Mouse (Mus musculus) CD4-positive naive resting alpha-beta T cell, adult 76 days (primary cell): Measurements from ENCODE around the gene Spem2. TPM values are rescaled to one million over a fixed set of nuclear protein-coding genes. Genes with fewer than 3 reads are reported as not detected.

Source experiments
- total RNA-seq: library from RNA; stranded (reverse); gene quantifications from one replicate; pipeline ENCODE4 v1.2.4, GENCODE M21; 2023

Gene Spem2
- total RNA-seq = not detected

DNA sequence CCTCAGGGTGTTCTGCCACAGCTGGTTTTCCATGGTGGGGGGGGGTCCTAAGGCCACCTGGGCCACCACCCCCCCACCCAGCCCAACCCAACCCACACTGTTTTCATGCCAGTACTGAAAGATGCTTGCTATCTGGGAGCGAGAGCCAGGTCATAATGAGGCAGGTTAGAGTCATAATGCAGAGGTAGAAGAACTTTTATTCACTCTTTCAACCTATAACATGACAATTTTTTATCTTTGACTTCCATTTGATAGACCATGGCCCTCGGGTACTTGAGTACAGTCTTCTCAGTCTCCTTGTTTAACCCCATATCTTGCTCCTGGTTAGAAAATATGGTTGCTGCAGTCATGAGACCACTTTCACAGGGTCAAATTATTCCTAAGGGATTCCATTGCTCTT, at the start of gene Spem2:
TSS of gene Spem2 (minus strand) at position 101 of the 400 bp plus-strand sequence.

DNA sequence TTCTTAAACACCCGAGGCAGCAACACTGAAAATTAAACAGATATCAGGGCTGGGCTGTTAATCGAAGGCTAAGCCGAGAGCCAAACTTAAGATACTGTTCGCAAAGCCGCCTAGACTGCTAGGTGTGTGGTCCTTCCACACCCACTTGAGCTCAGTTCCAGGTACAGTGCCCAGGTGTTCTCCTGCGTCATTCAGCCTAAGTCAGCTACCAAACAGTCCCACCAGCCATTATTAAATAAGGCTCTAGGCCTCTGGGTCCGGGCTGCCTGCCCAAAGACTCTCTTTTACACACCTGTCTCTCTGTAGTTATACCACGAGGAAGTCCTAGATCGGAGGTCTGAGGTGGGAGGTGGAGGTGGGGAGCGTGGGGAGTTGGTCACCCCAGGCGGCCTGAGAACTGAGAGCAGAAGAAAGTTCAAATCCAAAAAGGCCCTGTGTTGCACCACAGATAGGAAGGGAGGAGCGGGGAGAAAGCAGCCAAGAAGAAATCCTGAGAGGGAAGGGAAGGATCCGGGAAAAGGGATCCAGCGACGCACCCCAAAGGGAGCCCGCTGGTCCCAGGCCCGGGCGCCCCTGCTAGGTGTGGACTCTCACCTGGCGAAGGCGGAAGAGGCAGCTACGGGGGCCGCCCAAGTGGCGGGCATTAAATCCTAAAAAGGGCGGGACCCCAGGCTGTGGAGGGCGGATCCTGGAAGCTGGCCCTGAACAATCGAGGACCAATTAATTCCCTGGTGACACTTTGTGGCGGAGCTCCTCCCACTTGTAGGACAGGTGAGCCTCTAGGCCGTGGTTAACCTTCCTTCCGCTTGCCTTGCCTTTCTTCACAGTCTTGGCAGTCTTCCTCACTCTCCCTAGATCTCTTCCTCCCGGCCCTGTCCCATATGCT, 40.1 kb upstream of the Spem2 start, which contains the start of gene Tnk1:
TSS of gene Tnk1 (minus strand) at position 618 of the 886 bp plus-strand sequence.

DNA sequence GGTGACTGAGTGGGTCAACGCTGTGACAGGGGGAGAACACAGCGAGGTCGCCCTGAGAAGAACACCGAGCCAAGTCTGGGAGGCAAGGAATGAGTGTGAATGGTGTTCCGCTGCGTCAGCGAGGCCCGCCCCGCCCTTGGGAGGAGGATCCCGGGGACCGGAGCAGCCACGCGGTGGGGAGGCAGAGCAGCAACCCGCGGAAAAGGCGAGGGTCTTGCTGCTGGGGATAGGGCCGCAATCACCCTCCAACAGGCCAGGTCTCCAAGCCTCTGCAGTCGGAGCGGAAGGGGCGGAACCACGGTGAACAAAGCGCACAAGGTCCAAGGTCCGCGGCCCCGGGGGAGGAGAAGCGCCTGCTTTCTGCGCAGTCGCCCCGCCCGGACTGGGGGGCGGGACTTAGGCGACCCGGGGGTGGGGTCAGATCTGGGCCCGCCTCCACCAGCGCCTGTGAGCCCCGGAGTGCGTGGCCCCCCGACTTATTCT, 28.0 kb upstream of the Spem2 start, which contains the start of gene Plscr3:
TSS of gene Plscr3 (plus strand) at position 179 of the 483 bp plus-strand sequence.

DNA sequence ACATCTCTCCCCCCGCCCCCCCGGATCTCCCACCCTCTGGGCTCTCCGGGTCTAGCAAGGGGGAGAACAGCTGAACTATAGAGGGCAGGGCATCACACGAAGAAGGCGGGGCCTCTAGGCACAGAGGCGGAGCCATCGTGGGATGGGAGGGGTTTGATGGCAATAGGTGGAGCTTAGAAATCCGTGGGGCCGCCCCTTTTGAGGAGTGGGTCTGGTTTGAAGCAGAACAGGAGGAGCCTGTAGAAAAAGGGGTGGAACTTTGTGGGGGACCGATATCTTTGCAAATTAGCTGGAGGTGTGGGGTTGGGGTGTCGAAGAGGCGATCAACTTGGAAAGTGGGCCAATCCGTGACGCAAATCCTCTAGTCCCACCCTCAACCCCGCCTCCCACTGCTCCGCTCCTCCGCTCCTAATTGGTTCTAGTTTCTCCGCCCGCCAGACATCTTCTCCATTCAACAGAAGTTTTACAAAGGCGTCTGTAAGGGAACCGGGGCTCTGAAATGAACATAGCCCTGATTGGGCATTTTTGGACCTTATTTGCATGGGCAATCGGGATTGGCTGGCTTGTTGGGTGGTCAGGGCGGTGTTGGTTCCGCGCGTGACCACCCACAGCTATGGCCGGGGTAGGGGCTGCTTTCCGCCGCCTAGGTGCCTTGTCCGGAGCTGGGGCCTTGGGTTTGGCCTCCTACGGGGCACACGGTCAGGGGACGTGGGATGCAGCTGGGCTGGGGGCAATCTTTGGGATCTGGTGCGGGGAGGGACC, 19.9 kb upstream of the Spem2 start, which contains the start of gene Tmem256:
TSS of gene Tmem256 (plus strand) at position 563 of the 762 bp plus-strand sequence.

DNA sequence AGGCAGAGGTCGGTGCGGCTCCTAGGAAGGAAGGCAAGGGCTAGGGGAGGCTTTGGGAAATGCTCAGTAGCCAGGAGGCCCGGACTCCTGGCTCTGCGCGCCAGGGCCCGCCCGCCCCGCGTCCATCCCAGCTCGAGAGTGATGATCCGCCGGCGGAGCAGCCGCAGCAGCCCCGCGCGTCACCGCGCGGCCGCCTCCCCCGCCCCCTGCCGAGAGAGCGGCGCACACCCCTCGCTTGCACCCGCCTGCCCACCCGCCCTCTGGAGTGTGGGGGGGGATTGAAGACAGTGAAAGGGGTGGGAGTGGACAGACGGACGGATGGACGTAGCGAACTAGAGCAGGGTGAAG, 19.3 kb upstream of the Spem2 start, which contains the start of gene Nlgn2:
TSS of gene Nlgn2 (minus strand) at position 181 of the 348 bp plus-strand sequence.

DNA sequence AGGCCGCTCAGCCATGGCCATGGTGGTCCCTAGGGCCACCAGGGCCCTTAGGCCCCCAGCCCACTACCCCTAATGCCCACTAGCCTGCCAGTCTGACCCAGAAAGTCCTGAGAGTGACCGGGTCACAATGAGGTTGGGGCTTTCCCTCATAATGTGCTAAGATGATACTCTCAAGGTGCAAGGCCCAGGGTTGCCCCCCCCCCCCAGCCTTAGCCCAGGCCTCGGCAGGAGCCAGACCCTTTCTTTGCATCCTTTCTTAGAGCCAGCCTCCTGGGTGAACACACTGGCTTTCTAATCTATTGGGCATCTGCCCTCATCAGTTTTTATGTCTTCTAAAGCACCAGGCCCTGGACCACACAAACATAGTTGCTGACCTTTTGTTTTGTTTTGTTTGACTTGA, 3.8 kb upstream of the Spem2 start, which contains the start of gene Spem1:
TSS of gene Spem1 (minus strand) at position 101 of the 400 bp plus-strand sequence.

DNA sequence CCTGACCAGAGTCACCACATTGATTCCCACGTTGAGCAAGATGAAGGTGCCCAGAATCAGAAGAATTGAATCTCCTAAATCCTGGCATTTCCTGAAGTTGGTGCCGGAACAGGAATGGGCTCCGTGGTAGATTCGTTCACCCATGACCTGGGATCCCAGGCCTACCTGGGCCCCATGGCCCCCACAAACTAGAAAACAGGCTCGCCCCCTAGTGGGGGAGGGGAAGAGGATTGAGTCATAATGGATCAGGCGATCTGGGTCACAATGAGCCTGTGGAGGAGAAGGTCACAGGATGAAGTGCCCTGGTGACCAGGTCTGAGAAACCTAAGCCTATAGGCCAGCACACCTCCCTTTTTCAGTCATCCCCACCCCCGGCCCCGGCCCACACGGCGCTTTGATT, 3.1 kb downstream of the Spem2 start, which contains the start of gene Gm39566:
TSS of gene Gm39566 (minus strand) at position 144 of the 400 bp plus-strand sequence.

DNA sequence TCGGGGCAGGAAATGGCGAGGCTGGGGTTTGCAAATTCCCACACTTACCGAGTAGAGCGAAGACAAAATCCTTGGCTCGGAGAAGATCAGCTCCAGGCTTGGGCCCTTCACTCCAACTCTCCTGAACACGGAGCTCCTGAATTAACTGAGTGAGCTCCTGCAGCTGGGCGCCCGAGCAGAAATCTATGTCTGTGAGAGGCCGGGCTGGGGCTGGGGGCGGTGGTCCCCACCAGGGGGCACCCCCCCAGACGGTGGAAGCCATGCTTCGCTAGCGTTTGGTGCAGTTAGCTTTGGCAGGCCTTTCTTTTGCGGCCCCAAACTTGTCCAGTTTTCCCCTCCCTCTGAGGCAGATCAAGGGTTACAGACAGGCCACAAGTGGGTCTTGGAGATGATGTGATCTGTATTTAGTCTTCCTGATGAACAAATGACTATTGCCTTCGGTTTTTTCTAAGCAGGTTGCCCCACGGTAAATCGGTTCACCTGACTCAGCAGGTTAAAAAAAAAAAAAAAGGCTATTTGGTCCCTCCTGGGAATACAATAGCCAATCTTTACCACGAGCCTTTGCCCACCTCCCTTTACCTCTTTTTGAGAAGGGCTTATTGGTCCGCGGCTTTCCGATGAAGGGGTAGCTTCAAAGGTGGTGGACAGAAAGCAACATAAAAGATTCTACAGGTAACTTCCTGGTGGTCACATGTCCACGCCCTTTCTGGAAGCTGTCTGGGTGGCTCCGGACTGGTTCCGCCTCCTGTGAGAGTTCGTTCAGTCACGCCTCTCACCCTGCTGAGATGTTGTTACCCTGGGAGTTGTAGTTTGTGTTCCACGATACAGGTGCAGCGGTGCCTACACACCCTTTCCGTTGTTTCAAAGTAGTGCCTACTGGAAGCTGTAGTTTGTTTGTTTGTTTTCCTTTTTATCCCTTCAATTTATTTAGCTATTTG, 13.0 kb downstream of the Spem2 start, which contains the start of gene Tmem102:
TSS of gene Tmem102 (minus strand) at position 653 of the 938 bp plus-strand sequence.

DNA sequence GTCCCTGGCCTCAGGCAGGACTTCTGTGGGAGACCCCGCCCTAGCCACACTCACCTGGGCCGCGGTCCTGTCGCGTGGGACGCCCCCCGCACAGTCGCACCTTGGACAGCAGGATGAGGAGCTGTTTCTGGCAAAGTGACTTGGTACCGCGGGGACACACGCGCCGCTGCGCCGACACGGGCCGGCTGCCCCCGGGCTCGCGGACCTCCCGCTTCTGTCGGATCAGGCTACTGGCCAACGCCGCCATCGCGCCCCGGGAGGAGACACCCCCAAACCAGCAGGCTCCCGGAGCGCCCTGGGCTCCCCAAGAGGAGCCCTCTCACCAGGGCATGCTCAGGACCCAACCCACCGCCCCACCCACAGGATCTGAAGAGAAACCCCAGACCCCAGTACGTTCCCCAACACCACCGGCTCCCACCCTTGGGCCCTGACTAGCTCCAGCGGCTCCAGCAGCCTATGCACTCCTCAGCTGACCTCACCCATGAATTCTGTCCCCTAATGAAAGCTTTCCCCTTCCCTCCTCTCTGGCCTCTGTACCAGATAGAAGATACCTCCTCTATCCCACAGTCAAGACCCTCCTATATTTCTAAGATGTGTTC, 16.8 kb downstream of the Spem2 start, which contains the start of gene Fgf11:
TSS of gene Fgf11 (minus strand) at position 479 of the 599 bp plus-strand sequence.

DNA sequence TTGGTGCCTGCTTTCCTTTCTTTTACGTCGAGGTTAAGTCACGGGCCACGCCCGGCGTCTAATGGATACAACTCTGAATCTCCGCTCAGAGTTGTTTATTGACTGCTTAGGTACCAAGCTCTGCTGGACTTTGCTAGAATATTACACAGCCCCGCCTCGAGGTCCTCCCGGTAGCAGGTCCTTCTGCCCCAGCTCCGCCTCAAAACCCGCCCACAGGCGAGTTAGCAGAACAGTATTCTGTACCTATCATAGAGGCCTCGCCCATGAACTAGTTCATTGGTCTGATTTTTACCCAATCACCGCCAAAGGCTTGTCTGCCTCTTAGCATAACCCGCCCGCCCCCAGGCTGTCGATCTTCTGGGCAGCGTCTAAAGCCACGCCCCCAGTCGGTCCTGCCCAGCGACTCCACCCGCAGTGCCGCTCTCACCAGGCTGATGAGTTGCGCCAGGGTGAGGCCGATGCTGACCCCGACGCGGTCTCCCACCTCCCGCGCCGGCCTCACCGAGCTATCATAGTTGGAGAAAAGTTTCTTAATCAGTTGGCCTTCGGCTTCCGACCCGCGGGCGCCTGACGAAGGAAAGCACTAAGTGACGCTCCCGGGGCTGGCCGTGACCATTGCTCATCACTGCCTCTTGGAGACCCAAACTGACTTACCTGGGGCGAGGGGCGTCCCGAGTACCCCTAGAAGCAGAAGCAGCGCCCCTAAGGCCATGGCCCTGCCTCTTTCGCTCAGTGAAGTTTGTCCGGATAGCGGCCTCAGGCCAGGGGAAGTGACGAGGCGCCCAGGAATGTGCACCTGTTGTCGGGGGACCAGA, 22.9 kb downstream of the Spem2 start, which contains the start of gene Chrnb1:
TSS of gene Chrnb1 (minus strand) at position 776 of the 815 bp plus-strand sequence.

Other genes with a start within 250 kb of the Spem2 start
- 7.5 TPM for gene Wrap53, start 238.2 kb downstream of the Spem2 start, total RNA-seq
- 112 TPM for gene Trp53, start 238.1 kb downstream of the Spem2 start, total RNA-seq
- gene Atp1b2, start 212.5 kb downstream of the Spem2 start, total RNA-seq = 0.91 TPM
- gene Shbg, start 200.6 kb downstream of the Spem2 start, total RNA-seq = not detected
- gene Sat2, start 196.4 kb downstream of the Spem2 start, total RNA-seq = not detected
- gene Fxr2, start 185.5 kb downstream of the Spem2 start, total RNA-seq = 64.1 TPM
- gene Sox15, start 163.2 kb downstream of the Spem2 start, total RNA-seq = 0.70 TPM
- 70.5 TPM for gene Mpdu1, start 155.8 kb downstream of the Spem2 start, total RNA-seq
- 9.1 TPM for gene Cd68, start 152.3 kb downstream of the Spem2 start, total RNA-seq
- gene Eif4a1, start 146.0 kb downstream of the Spem2 start, total RNA-seq = 715 TPM
- gene Senp3, start 136.4 kb downstream of the Spem2 start, total RNA-seq = 110 TPM
- not detected for gene Tnfsf13, start 132.7 kb downstream of the Spem2 start, total RNA-seq
- gene Tnfsf12, start 122.6 kb downstream of the Spem2 start, total RNA-seq = 0.76 TPM
- gene Tnfsfm13, start 122.4 kb downstream of the Spem2 start, total RNA-seq = not detected
- gene Polr2a, start 59.8 kb downstream of the Spem2 start, total RNA-seq = 169 TPM
- not detected for gene Slc35g3, start 56.5 kb downstream of the Spem2 start, total RNA-seq
- gene Zbtb4, start 52.6 kb downstream of the Spem2 start, total RNA-seq = 52.5 TPM
- gene Chrnb1, start 22.5 kb downstream of the Spem2 start, total RNA-seq = 1.9 TPM
- not detected for gene Fgf11, start 16.6 kb downstream of the Spem2 start, total RNA-seq
- not detected for gene Tmem102, start 12.8 kb downstream of the Spem2 start, total RNA-seq
- gene Gm39566, start 3.2 kb downstream of the Spem2 start, total RNA-seq = not detected
- not detected for gene Spem1, start 3.7 kb upstream of the Spem2 start, total RNA-seq
- 2.8 TPM for gene Nlgn2, start 19.3 kb upstream of the Spem2 start, total RNA-seq
- gene Tmem256, start 20.0 kb upstream of the Spem2 start, total RNA-seq = 14.5 TPM
- gene Plscr3, start 27.9 kb upstream of the Spem2 start, total RNA-seq = 10.6 TPM
- not detected for gene Tnk1, start 40.3 kb upstream of the Spem2 start, total RNA-seq
- not detected for gene Tmem95, start 59.6 kb upstream of the Spem2 start, total RNA-seq
- gene Kctd11, start 62.9 kb upstream of the Spem2 start, total RNA-seq = 1.00 TPM
- gene Acap1, start 77.1 kb upstream of the Spem2 start, total RNA-seq = 384 TPM
- 1.1 TPM for gene 2810408A11Rik, start 82.5 kb upstream of the Spem2 start, total RNA-seq
- gene Neurl4, start 82.6 kb upstream of the Spem2 start, total RNA-seq = 46.9 TPM
- gene Gps2, start 95.4 kb upstream of the Spem2 start, total RNA-seq = 146 TPM
- 275 TPM for gene Eif5a, start 103.5 kb upstream of the Spem2 start, total RNA-seq
- gene Ybx2, start 117.3 kb upstream of the Spem2 start, total RNA-seq = not detected
- gene Slc2a4, start 129.7 kb upstream of the Spem2 start, total RNA-seq = 0.62 TPM
- gene Cldn7, start 146.3 kb upstream of the Spem2 start, total RNA-seq = not detected
- 69.6 TPM for gene Ctdnep1, start 162.7 kb upstream of the Spem2 start, total RNA-seq
- 35.0 TPM for gene Elp5, start 164.1 kb upstream of the Spem2 start, total RNA-seq
- 187 TPM for gene Gabarap, start 172.7 kb upstream of the Spem2 start, total RNA-seq
- 50.0 TPM for gene Phf23, start 177.3 kb upstream of the Spem2 start, total RNA-seq
- gene Dvl2, start 182.1 kb upstream of the Spem2 start, total RNA-seq = 26.9 TPM
- 57.5 TPM for gene Acadvl, start 196.9 kb upstream of the Spem2 start, total RNA-seq
- 38.6 TPM for gene Dlg4, start 198.5 kb upstream of the Spem2 start, total RNA-seq
- not detected for gene Asgr1, start 235.6 kb upstream of the Spem2 start, total RNA-seq